Mouse (Mus musculus) kidney, embryonic 15.5 days (tissue): ENCODE measurements around the gene Ubn2. TPM values are rescaled to one million over a fixed set of nuclear protein-coding genes. Genes with fewer than 3 reads are reported as not detected.
"Not testable (repeated sequence)": the region's sequence is repeated elsewhere in the genome, so short reads cannot be mapped to it uniquely, and the experiment has no call there.

Experiments
- ATAC-seq: fragments of 200-750 bp; cut with Nextera tagmentation; replicated peaks from 2 replicates; pipeline ENCODE4 v1.8.0; 2017; ENCODE audit warnings: moderate TSS enrichment; ENCODE audit not compliant: low FRiP score
- H3K27ac ChIP-seq: fragments of 300-500 bp; sonication (generic); 2 replicates; pipeline ENCODE4 v1.5.1; 2015; ENCODE audit warnings: mild to moderate bottlenecking, inconsistent platforms
- H3K27me3 ChIP-seq: fragments of 300-500 bp; sonication (generic); 2 replicates; pipeline ENCODE4 v1.6.1; 2015; ENCODE audit warnings: inconsistent platforms
- H3K36me3 ChIP-seq: fragments of 300-500 bp; sonication (generic); 2 replicates; pipeline ENCODE4 v1.6.1; 2015; ENCODE audit warnings: inconsistent platforms
- H3K4me1 ChIP-seq: fragments of 300-500 bp; sonication (generic); 2 replicates; pipeline ENCODE4 v1.6.1; 2015; ENCODE audit warnings: inconsistent platforms
- H3K4me2 ChIP-seq: fragments of 300-500 bp; sonication (generic); 2 replicates; pipeline ENCODE4 v1.6.1; 2015; ENCODE audit warnings: moderate library complexity, mild to moderate bottlenecking, inconsistent platforms
- H3K4me3 ChIP-seq: fragments of 300-500 bp; sonication (generic); replicated peaks from 2 replicates; pipeline ENCODE4 v1.5.1; 2015; ENCODE audit warnings: mild to moderate bottlenecking, inconsistent platforms
- H3K9ac ChIP-seq: fragments of 300-500 bp; sonication (generic); 2 replicates; pipeline ENCODE4 v1.6.1; 2015; ENCODE audit warnings: mild to moderate bottlenecking, inconsistent platforms
- H3K9me3 ChIP-seq: fragments of 300-500 bp; sonication (generic); replicated peaks from 2 replicates; pipeline ENCODE4 v1.6.1; 2016; ENCODE audit warnings: inconsistent platforms
- WGBS: fragments of 180-500 bp; shearing (Covaris S2); methylation state at CpG from one replicate; pipeline ENCODE4 v1.1.7; 2015; ENCODE audit warnings: mixed read lengths; 5-methylcytosine and 5-hydroxymethylcytosine counted together
- polyA plus RNA-seq: library from polyadenylated mRNA; unstranded; fragments of >200 nt; fragmentation: Nextera tagmentation; extraction: Ambion mirVana; gene quantifications from 2 replicates; pipeline ENCODE4 v1.2.1, GENCODE M21; 2015

The Ubn2 gene
- 14.9 and 15.3 TPM in 2 replicates for polyA plus RNA-seq

- Histone ChIP-seq H3K9ac (peak within 1 kb of the TSS; percentile 92), H3K4me3 (peak within 1 kb of the TSS; percentile 98), H3K27me3 (no peaks in the 10 kb centered on the region), H3K4me2 (peak within 1 kb of the TSS; percentile 79), H3K9me3 (no peaks in the 10 kb centered on the region), H3K4me1 (peaks cover 16% of the 10 kb centered on the region), H3K27ac (peak within 1 kb of the TSS; percentile 97), H3K36me3 (no peaks in the 10 kb centered on the region)
- peak; percentile 99 for ATAC-seq
- under 1% methylated on average over 64 of the region's 64 CpGs for WGBS
Observed at GRCm38 (mm10) chr6:38433261-38434033, at the start of gene Ubn2. Ubn2 (plus strand) TSS chr6:38433950.

- no peak overlapping the region for H3K4me3 ChIP-seq
- no peaks in the 10 kb centered on the region for H3K9me3 ChIP-seq
- H3K4me2 ChIP-seq, result no peak overlapping the region
- H3K27me3 ChIP-seq, result no peaks in the 10 kb centered on the region
- 88% methylated on average over 3 of the region's 3 CpGs for WGBS
- no peak for ATAC-seq
- H3K27ac ChIP-seq, result no peak overlapping the region
- H3K36me3 ChIP-seq, result peaks cover 39% of the 10 kb centered on the region
- no peaks in the 10 kb centered on the region for H3K4me1 ChIP-seq
- no peak overlapping the region for H3K9ac ChIP-seq
Observed at GRCm38 (mm10) chr6:38389671-38390070, 44.1 kb upstream of the Ubn2 start.

GRCm38 (mm10) chr6:38432457-38432856 lies 1.3 kb upstream of the Ubn2 start:
- H3K9me3 ChIP-seq, H3K27ac ChIP-seq, H3K27me3 ChIP-seq, ATAC-seq, H3K9ac ChIP-seq, H3K36me3 ChIP-seq: not testable (repeated sequence)
- Histone ChIP-seq H3K4me3 (peak overlapping the region; percentile 98; the same call in 1 of the 2 replicates), H3K4me2 (peak overlapping the region; percentile 79), H3K4me1 (peaks cover 16% of the 10 kb centered on the region)
- 79% methylated on average over 5 of the region's 5 CpGs for WGBS

DNA sequence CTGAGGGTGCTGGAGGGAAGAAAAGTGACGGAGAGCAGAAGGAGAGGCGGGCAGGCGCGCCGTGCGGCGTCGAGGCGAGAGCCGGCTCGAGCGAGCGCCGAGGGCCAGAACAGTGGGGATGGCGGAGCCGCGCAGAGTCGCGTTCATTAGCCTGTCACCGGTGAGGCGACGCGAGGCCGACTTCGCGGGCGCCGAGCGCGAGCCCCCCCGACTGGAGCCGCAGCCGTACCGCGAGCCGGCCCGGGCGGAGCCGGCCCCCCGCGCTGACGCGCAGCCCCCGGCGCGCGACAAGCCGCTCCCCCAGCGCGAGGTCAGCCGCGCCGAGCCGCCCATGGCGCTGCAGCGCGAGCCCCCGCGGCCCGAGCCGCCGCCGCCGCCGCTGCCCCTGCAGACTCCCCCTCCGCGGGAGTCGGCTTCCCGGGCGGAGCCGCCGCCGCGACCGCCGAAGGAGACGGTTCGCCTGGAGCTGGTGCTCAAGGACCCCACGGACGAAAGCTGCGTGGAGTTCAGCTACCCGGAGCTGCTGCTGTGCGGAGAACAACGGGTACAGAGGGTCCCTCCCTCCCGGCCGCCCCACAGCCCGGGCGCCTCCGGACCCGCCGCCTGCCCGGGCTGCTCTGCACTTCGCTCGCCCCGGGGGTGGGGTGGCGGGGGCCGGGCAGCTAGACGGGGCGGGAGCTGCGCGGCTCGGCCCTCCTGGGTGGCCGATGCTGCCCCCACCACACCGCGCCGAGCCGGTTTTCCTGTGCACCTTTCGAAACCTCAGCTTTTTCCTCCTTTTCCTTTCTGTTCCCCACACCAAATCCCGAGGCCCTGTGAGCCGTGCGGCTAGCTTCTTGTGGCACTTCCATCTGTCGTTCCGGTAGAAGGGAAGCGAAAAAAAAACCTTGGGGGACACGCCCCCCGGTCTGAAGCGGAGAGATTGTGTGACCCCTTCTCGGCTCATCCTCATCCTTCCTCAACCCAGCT lies 589 bp downstream of the Ubn2 start:
- Histone ChIP-seq H3K27ac (peak overlapping the region; percentile 97), H3K9me3 (no peaks in the 10 kb centered on the region), H3K9ac (peak overlapping the region; percentile 92), H3K4me2 (peak overlapping the region; percentile 79), H3K27me3 (no peaks in the 10 kb centered on the region), H3K4me3 (peak overlapping the region; percentile 98), H3K36me3 (no peaks in the 10 kb centered on the region), H3K4me1 (peaks cover 16% of the 10 kb centered on the region)
- WGBS, result under 1% methylated on average over 91 of the region's 118 CpGs
- ATAC-seq, result peak; percentile 78

DNA sequence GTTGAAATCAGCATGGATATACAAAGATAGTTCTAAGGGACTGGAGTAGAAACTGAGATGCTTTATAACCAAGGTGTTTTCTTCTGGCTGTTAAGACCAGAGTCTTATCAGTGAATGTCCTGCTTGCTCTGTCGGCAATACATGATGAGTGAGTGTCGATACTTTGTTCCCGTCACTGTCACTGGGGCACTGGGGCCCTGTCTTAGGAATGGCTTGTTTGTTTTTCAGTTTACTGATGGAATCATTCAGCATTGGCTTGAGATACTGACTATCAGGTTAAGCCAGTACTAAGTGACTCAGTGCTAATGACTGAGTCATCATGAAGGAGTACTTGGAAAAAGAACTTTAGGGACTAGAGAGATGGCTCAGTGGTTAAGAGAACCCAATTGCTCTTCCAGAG lies 10.1 kb downstream of the Ubn2 start:
- H3K9ac ChIP-seq, result no peak overlapping the region
- no peak overlapping the region for H3K27ac ChIP-seq
- ATAC-seq, result no peak
- H3K36me3 ChIP-seq, result peaks cover 60% of the 10 kb centered on the region
- no peak overlapping the region for H3K4me2 ChIP-seq
- H3K27me3 ChIP-seq, result no peaks in the 10 kb centered on the region
- no peaks in the 10 kb centered on the region for H3K4me1 ChIP-seq
- H3K4me3 ChIP-seq, result no peak overlapping the region
- WGBS, result 94% methylated on average over 3 of the region's 3 CpGs
- no peaks in the 10 kb centered on the region for H3K9me3 ChIP-seq

- no peaks in the 10 kb centered on the region for H3K27me3 ChIP-seq
- 88% methylated on average over 2 of the region's 2 CpGs for WGBS
- H3K4me1 ChIP-seq, result no peaks in the 10 kb centered on the region
- H3K4me2 ChIP-seq, result no peak overlapping the region
- H3K4me3 ChIP-seq, result no peak overlapping the region
- no peak overlapping the region for H3K27ac ChIP-seq
- peaks cover 73% of the 10 kb centered on the region for H3K36me3 ChIP-seq
- no peaks in the 10 kb centered on the region for H3K9me3 ChIP-seq
- H3K9ac ChIP-seq, result no peak overlapping the region
- no peak for ATAC-seq
Observed at GRCm38 (mm10) chr6:38448295-38448694, 14.5 kb downstream of the Ubn2 start.

GRCm38 (mm10) chr6:38453049-38453448 lies 19.3 kb downstream of the Ubn2 start:
- Histone ChIP-seq H3K4me3 (no peak overlapping the region), H3K9ac (no peak overlapping the region), H3K27ac (no peak overlapping the region), H3K27me3 (no peaks in the 10 kb centered on the region), H3K9me3 (no peaks in the 10 kb centered on the region), H3K36me3 (peaks cover 75% of the 10 kb centered on the region), H3K4me1 (no peaks in the 10 kb centered on the region), H3K4me2 (no peak overlapping the region)
- WGBS, result 96% methylated on average over 4 of the region's 4 CpGs
- no peak for ATAC-seq

DNA sequence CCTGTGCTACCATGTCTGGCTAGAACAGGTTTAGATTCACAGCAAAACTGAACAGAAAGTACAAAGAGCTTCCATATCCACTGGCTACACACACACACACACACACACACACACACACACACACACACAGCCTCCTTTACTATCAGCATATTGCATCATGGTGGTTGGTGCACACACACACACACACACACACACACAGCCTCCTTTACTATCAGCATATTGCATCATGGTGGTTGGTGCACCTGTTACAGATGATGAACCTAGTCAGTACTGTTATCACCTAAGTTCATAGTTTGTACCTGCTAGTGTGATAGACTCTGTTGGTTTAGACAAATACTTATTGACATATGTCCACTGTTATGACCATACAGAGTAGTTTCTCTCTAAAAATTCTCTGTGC lies 22.7 kb downstream of the Ubn2 start:
- not testable (repeated sequence) for H3K4me2 ChIP-seq, H3K9ac ChIP-seq, H3K27ac ChIP-seq, H3K4me1 ChIP-seq, ATAC-seq, H3K27me3 ChIP-seq, H3K4me3 ChIP-seq, H3K9me3 ChIP-seq
- peaks cover 71% of the 10 kb centered on the region for H3K36me3 ChIP-seq

- no peak overlapping the region for H3K9ac ChIP-seq
- ATAC-seq, result no peak
- no peaks in the 10 kb centered on the region for H3K4me1 ChIP-seq
- no peak overlapping the region for H3K27ac ChIP-seq
- no peaks in the 10 kb centered on the region for H3K9me3 ChIP-seq
- H3K4me2 ChIP-seq, result no peak overlapping the region
- peaks cover 70% of the 10 kb centered on the region for H3K36me3 ChIP-seq
- WGBS, result 98% methylated on average over 3 of the region's 3 CpGs
- H3K4me3 ChIP-seq, result no peak overlapping the region
- H3K27me3 ChIP-seq, result no peaks in the 10 kb centered on the region
Observed at GRCm38 (mm10) chr6:38458075-38458474, 24.3 kb downstream of the Ubn2 start.

- WGBS, result 91% methylated on average over 4 of the region's 4 CpGs
- no peak for ATAC-seq
- no peaks in the 10 kb centered on the region for H3K27me3 ChIP-seq
Observed at GRCm38 (mm10) chr6:38469591-38469990, 35.8 kb downstream of the Ubn2 start.

GRCm38 (mm10) chr6:38481694-38482371 lies 48.1 kb downstream of the Ubn2 start:
- Histone ChIP-seq H3K36me3 (peaks cover 66% of the 10 kb centered on the region), H3K4me1 (no peaks in the 10 kb centered on the region), H3K27ac (no peak overlapping the region), H3K4me3 (no peak overlapping the region), H3K9ac (no peak overlapping the region), H3K27me3 (no peaks in the 10 kb centered on the region), H3K9me3 (no peaks in the 10 kb centered on the region), H3K4me2 (no peak overlapping the region)
- WGBS, result 75% methylated on average over 5 of the region's 5 CpGs
- ATAC-seq, result no peak

More at GRCm38 (mm10) chr6:38469591-38469990, 35.8 kb downstream of the Ubn2 start:
- Histone ChIP-seq H3K9ac (no peak overlapping the region), H3K9me3 (no peaks in the 10 kb centered on the region), H3K4me2 (no peak overlapping the region), H3K4me1 (no peaks in the 10 kb centered on the region), H3K36me3 (peaks cover 62% of the 10 kb centered on the region), H3K4me3 (no peak overlapping the region), H3K27ac (no peak overlapping the region)
